Mouse (Mus musculus) urinary bladder, postnatal 36 days (tissue): ENCODE results near the gene Smyd3.

Experiments used
- DNase-seq, 2 experiments: peaks; one replicate each; pipeline ENCODE4 v3.0.0; 2022; ENCODE audit warnings: low spot score in 2 of 2, mixed read lengths in 1 of 2

The Smyd3 gene

GRCm38 (mm10) chr1:179385691-179386090, 132.2 kb downstream of the Smyd3 start:
- no peak for DNase-seq

GRCm38 (mm10) chr1:179384296-179384695, 133.5 kb downstream of the Smyd3 start:
- DNase-seq = no peak

GRCm38 (mm10) chr1:179378102-179378501, 139.7 kb downstream of the Smyd3 start:
- no peak for DNase-seq

GRCm38 (mm10) chr1:179374987-179375386, 142.9 kb downstream of the Smyd3 start:
- no peak for DNase-seq

GRCm38 (mm10) chr1:179373911-179374310, 143.9 kb downstream of the Smyd3 start:
- no peak for DNase-seq

GRCm38 (mm10) chr1:179371191-179371590, 146.7 kb downstream of the Smyd3 start:
- DNase-seq = no peak

- no peak for DNase-seq
These were observed 149.3 kb downstream of the Smyd3 start for GRCm38 (mm10) chr1:179368426-179369010.

GRCm38 (mm10) chr1:179361481-179362466, 156.1 kb downstream of the Smyd3 start:
- no peak for DNase-seq

GRCm38 (mm10) chr1:179357111-179357510, 160.7 kb downstream of the Smyd3 start:
- no peak for DNase-seq

GRCm38 (mm10) chr1:179354250-179354649, 163.6 kb downstream of the Smyd3 start:
- no peak for DNase-seq

- DNase-seq = no peak
These were observed 172.4 kb downstream of the Smyd3 start for GRCm38 (mm10) chr1:179345318-179345925.

- DNase-seq = no peak
These were observed 174.4 kb downstream of the Smyd3 start for GRCm38 (mm10) chr1:179343426-179343825.

- DNase-seq = no peak
These were observed 176.3 kb downstream of the Smyd3 start for GRCm38 (mm10) chr1:179341589-179341988.

- no peak for DNase-seq
These were observed 178.8 kb downstream of the Smyd3 start for GRCm38 (mm10) chr1:179339066-179339465.

GRCm38 (mm10) chr1:179337529-179337928, 180.3 kb downstream of the Smyd3 start:
- DNase-seq = no peak

GRCm38 (mm10) chr1:179326965-179327308, 190.9 kb downstream of the Smyd3 start:
- DNase-seq = no peak

- no peak for DNase-seq
These were observed 191.4 kb downstream of the Smyd3 start for GRCm38 (mm10) chr1:179326262-179326964.

- DNase-seq = peak; percentile 7 to 22
These were observed 193.6 kb downstream of the Smyd3 start for GRCm38 (mm10) chr1:179324271-179324670.

- DNase-seq = no peak
These were observed 204.2 kb downstream of the Smyd3 start for GRCm38 (mm10) chr1:179313618-179314017.

GRCm38 (mm10) chr1:179309487-179309886, 208.4 kb downstream of the Smyd3 start:
- DNase-seq = no peak

GRCm38 (mm10) chr1:179302446-179303230, 215.2 kb downstream of the Smyd3 start:
- no peak for DNase-seq
